9 mouse cellular contexts compared by ENCODE assay signal in the genomic region with DNA sequence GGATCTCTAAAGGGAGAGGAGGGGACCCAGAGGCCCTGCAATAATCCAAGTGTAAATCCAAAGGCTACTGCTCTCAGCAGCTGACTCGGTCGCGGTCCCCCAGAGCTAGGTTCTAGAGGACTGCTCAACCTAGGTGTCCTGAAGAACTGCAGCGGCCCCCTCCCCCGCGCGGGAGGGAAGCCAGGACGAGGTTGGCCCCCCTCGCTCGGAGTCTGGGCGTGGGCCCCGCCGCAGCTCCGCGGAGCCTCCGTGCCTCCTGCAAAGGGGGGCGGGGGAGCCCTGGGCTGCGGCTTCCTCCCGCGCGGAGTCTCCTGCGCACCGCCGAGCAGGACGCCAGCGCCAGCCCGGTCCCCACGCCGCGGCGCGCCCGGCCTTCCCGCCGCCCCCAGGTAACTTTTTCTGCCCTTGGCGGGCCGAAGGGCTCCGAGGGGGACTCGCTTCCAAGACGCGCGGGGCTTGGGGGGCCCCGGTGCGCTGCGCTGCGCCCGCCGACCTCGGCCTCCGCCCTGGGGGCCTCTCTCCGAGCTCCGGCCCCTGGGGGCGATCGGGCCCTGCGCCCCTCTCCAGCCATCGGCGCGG.
DNase-seq lines count a peak whose midpoint lies in the region; ATAC-seq lines count a peak whose summit lies in the region.
"Had no signal": no experiment of that assay in that cellular context is flagged by ENCODE, and none has a peak within 500 bp of the region (broad histone marks: within the 10 kb centered on the region; RNA-seq: fewer than 3 reads in every experiment).

No protein-coding gene starts in this region.

- H3K4me3 ChIP-seq in kidney, embryonic 16.5 days (ENCODE audit: low read length), result peak overlapping the region; percentile 91
- H3K4me3 ChIP-seq in liver, embryonic 12.5 days, result peak overlapping the region; percentile 58
- H3K4me3 ChIP-seq in neural tube, embryonic 12.5 days, result peak overlapping the region; percentile 88

- no peaks in the 10 kb centered on the region for H3K9me3 ChIP-seq in kidney, embryonic 16.5 days (ENCODE audit: low read length)
- H3K9me3 ChIP-seq in liver, embryonic 12.5 days (replicated peaks), result no peaks in the 10 kb centered on the region
- no peaks in the 10 kb centered on the region for H3K9me3 ChIP-seq in neural tube, embryonic 12.5 days

- peak; percentile 88 for ATAC-seq in kidney, embryonic 16.5 days (ENCODE audit: low FRiP score, low TSS enrichment)
- ATAC-seq in liver, embryonic 12.5 days, result peak; percentile 47
- peak; percentile 85 for ATAC-seq in neural tube, embryonic 12.5 days (ENCODE audit: low FRiP score, low read depth)
- ATAC-seq in inflammation-experienced regulatory T-cells, adult 6 months, result no peak

- DNase-seq in layer of hippocampus, adult 11-12 months (ENCODE audit: low spot score), result peak; percentile 54
- DNase-seq in layer of hippocampus, adult 9-10 months (ENCODE audit: low spot score), result no peak
- DNase-seq in embryo, embryonic 10.5 days (ENCODE audit: low spot score), result peak; percentile 66
- peak; percentile 24 to 29 for DNase-seq in gastrocnemius, postnatal 36 days

- peaks cover 3% of the 10 kb centered on the region; the same call in 1 of the 2 replicates for H3K27me3 ChIP-seq in kidney, embryonic 16.5 days (ENCODE audit: insufficient read depth, low read length)
- H3K27me3 ChIP-seq in liver, embryonic 12.5 days (replicated peaks), result peaks cover 47% of the 10 kb centered on the region
- no peaks in the 10 kb centered on the region; the same call in 1 of the 2 replicates for H3K27me3 ChIP-seq in neural tube, embryonic 12.5 days (replicated peaks)

- H3K4me1 ChIP-seq in kidney, embryonic 16.5 days (ENCODE audit: insufficient read depth, low read length), result peaks cover 8% of the 10 kb centered on the region; the same call in 1 of the 2 replicates
- H3K4me1 ChIP-seq in liver, embryonic 12.5 days, result no peaks in the 10 kb centered on the region
- peaks cover 14% of the 10 kb centered on the region for H3K4me1 ChIP-seq in neural tube, embryonic 12.5 days

- H3K27ac ChIP-seq in kidney, embryonic 16.5 days (ENCODE audit: low read length), result no peak overlapping the region
- 0 out of 2 replicates have a peak overlapping the region, but pooled peaks have one; percentile 40 for H3K27ac ChIP-seq in liver, embryonic 12.5 days
- H3K27ac ChIP-seq in neural tube, embryonic 12.5 days, result peak overlapping the region; percentile 22; the same call in 1 of the 2 replicates

- H3K36me3 ChIP-seq in kidney, embryonic 16.5 days (ENCODE audit: insufficient read depth, low read length), result no peaks in the 10 kb centered on the region
- H3K36me3 ChIP-seq in liver, embryonic 12.5 days, result no peaks in the 10 kb centered on the region
- H3K36me3 ChIP-seq in neural tube, embryonic 12.5 days, result no peaks in the 10 kb centered on the region
- H3K36me3 ChIP-seq: G1E had no signal

- WGBS in kidney, embryonic 16.5 days, result under 1% methylated on average over 51 of the region's 58 CpGs
- WGBS in liver, embryonic 12.5 days (ENCODE audit: insufficient replicate concordance), result 1% methylated on average over 51 of the region's 58 CpGs
- under 1% methylated on average over 58 of the region's 58 CpGs for WGBS in neural tube, embryonic 12.5 days

- H3K9ac ChIP-seq in kidney, embryonic 16.5 days (replicated peaks; ENCODE audit: low read length), result peak overlapping the region; percentile 90
- H3K9ac ChIP-seq in liver, embryonic 12.5 days, result peak overlapping the region; percentile 61
- H3K9ac ChIP-seq in neural tube, embryonic 12.5 days, result peak overlapping the region; percentile 90

- intact Hi-C loops in gastrocnemius, postnatal 36 days (cut with DNase I), result no loop called here

- H3K4me2 ChIP-seq in kidney, embryonic 16.5 days (replicated peaks; ENCODE audit: low read depth, low read length), result peak overlapping the region; percentile 98
- H3K4me2 ChIP-seq in liver, embryonic 12.5 days, result peak overlapping the region; percentile 65
- peak overlapping the region; percentile 94 for H3K4me2 ChIP-seq in neural tube, embryonic 12.5 days (replicated peaks)
